Mouse (Mus musculus) cerebellum, adult 2 months (tissue): ENCODE data around the gene Patl2.
"Not testable (repeated sequence)": the region's sequence is repeated elsewhere in the genome, so short reads cannot be mapped to it uniquely, and the experiment has no call there.

Experiments
- CTCF ChIP-seq: fragments of 200-500 bp; IDR thresholded peaks from 2 replicates; pipeline ENCODE4 v1.5.1; 2011; ENCODE audit warnings: low read depth, mild to moderate bottlenecking, control low read depth, low read length, moderate library complexity, borderline replicate concordance; ENCODE audit not compliant: insufficient read depth
- POLR2A ChIP-seq: fragments of 200-500 bp; IDR thresholded peaks from 2 replicates; pipeline ENCODE4 v1.6.1; 2011; ENCODE audit warnings: low read length, control low read depth, borderline replicate concordance; ENCODE audit not compliant: insufficient read depth

DNA sequence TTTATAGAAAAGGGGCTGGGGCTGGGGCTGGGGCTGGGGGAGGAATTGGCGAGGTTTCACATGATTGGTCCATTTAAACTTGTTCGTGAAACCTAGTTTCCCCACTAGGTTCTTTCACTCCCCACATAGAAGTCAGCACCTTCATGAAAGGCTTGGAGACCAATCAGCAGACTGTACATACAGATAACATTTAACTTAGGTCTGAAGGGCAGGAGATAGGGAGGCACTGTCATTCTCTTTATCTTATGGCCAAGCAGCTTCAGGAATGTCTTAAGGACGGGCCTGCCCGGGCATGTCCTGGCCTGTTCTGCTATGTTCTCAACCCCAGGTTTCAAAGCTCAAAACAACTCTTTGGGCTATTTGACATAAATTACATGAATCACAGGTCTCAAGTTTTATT, 31.1 kb upstream of the Patl2 start:
- not testable (repeated sequence) for TF ChIP-seq CTCF, POLR2A
